ENCODE assay signal across 16 mouse cellular contexts in the genomic region with DNA sequence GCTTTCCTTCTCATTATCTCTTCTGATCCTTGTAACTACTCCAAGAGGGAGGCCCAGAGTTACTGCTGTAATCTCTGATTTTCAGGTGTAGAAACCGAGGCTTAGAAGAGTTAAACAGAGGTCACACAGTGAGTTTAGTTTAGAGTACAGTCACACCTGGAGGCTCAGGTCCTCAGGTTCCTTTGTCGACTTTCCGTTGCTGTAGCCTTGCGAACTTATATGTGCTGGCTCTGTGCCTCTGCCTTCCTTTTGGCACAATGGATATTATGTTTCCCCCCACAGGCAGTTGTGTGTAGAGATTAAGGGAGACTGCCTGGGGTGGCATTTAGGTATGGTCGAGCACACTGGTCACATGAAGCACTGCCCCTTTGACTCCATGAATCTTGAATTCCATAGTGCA. TPM values are rescaled to one million over a fixed set of nuclear protein-coding genes. Genes with fewer than 3 reads are reported as not detected.
A peak's percentile ranks its signal among the peaks of the same experiment; 100 is the strongest.
DNase-seq lines count a peak whose midpoint lies in the region; ATAC-seq lines count a peak whose summit lies in the region.
"Had no signal": no experiment of that assay in that cellular context is flagged by ENCODE, and none has a peak within 500 bp of the region (broad histone marks: within the 10 kb centered on the region; RNA-seq: fewer than 3 reads in every experiment).

No protein-coding gene starts in this region.

- peak; percentile 79 for DNase-seq in heart, adult 11 months
- DNase-seq in heart, adult 9 months (ENCODE audit: low spot score in 2 of 2): no peak
- DNase-seq in kidney, postnatal 4 days: no peak
- DNase-seq in embryonic facial prominence, embryonic 11.5 days (ENCODE audit: low spot score): no peak
- no peak for DNase-seq in left cerebral cortex, postnatal 10 days (ENCODE audit: extremely low spot score in 1 of 2, low spot score in 2 of 2)
- DNase-seq: adrenal gland, postnatal 25 days; cerebellum, postnatal 25 days; kidney, adult 18-20 months; layer of hippocampus, adult 9-11 months; liver; right cerebral cortex, adult 18-20 months; thymus, postnatal 14 days had no signal

- H3K4me1 ChIP-seq in kidney, embryonic 14.5 days (ENCODE audit: control insufficient read depth, insufficient read depth, low read length): peaks cover 49% of the 10 kb centered on the region
- no peaks in the 10 kb centered on the region for H3K4me1 ChIP-seq in embryonic facial prominence, embryonic 11.5 days (ENCODE audit: control insufficient read depth, insufficient read depth, low read length)
- H3K4me1 ChIP-seq in limb, embryonic 13.5 days: peaks cover 44% of the 10 kb centered on the region

- intact Hi-C loops in left cerebral cortex, postnatal 10 days (cut with DNase I): no loop called here

- peak overlapping the region; percentile 49 for H3K27ac ChIP-seq in kidney, embryonic 14.5 days (ENCODE audit: low read depth, low read length)
- peak overlapping the region; percentile 62 for H3K27ac ChIP-seq in embryonic facial prominence, embryonic 11.5 days (replicated peaks; ENCODE audit: low read depth, low read length)
- peak overlapping the region; percentile 64; the same call in 1 of the 2 replicates for H3K27ac ChIP-seq in limb, embryonic 13.5 days
- H3K27ac ChIP-seq: midbrain, embryonic 12.5 days had no signal

- H3K36me3 ChIP-seq in kidney, embryonic 14.5 days (ENCODE audit: control insufficient read depth, insufficient read depth, low read length): no peaks in the 10 kb centered on the region
- H3K36me3 ChIP-seq in embryonic facial prominence, embryonic 11.5 days (replicated peaks; ENCODE audit: control insufficient read depth, insufficient read depth, low read depth, low read length): no peaks in the 10 kb centered on the region
- peaks cover 9% of the 10 kb centered on the region for H3K36me3 ChIP-seq in limb, embryonic 13.5 days
- H3K36me3 ChIP-seq: midbrain, embryonic 12.5 days had no signal

- WGBS in kidney, embryonic 14.5 days: 34% methylated on average over 5 of the region's 5 CpGs
- 56% methylated on average over 5 of the region's 5 CpGs for WGBS in embryonic facial prominence, embryonic 11.5 days
- 34% methylated on average over 5 of the region's 5 CpGs for WGBS in limb, embryonic 13.5 days

- H3K4me3 ChIP-seq in kidney, embryonic 14.5 days (ENCODE audit: low read length): no peak overlapping the region
- H3K4me3 ChIP-seq in embryonic facial prominence, embryonic 11.5 days (ENCODE audit: low read depth, low read length): no peak overlapping the region
- no peak overlapping the region for H3K4me3 ChIP-seq in limb, embryonic 13.5 days
- H3K4me3 ChIP-seq: midbrain, embryonic 12.5 days had no signal

- no peak overlapping the region for H3K4me2 ChIP-seq in kidney, embryonic 14.5 days (replicated peaks; ENCODE audit: low read depth, low read length)
- H3K4me2 ChIP-seq in embryonic facial prominence, embryonic 11.5 days (ENCODE audit: low read depth, low read length): no peak overlapping the region
- H3K4me2 ChIP-seq in limb, embryonic 13.5 days (replicated peaks): no peak overlapping the region
- H3K4me2 ChIP-seq: midbrain, embryonic 12.5 days had no signal

- no peak for ATAC-seq in kidney, embryonic 14.5 days (ENCODE audit: low FRiP score, low TSS enrichment)
- ATAC-seq in embryonic facial prominence, embryonic 11.5 days (replicated peaks; ENCODE audit: insufficient number of reproducible peaks, low FRiP score, low TSS enrichment, low read depth): peak; percentile 27
- ATAC-seq in limb, embryonic 13.5 days (ENCODE audit: low FRiP score, low read depth): no peak
- ATAC-seq in monocyte, adult 5-6 weeks (replicated peaks; ENCODE audit: insufficient number of reproducible peaks, low FRiP score, low TSS enrichment, poor library complexity, severe bottlenecking): no peak

- no peak overlapping the region for H3K9ac ChIP-seq in kidney, embryonic 14.5 days (ENCODE audit: low read depth, low read length)
- H3K9ac ChIP-seq in embryonic facial prominence, embryonic 11.5 days (replicated peaks; ENCODE audit: low read length): no peak overlapping the region; the same call in 1 of the 2 replicates
- no peak overlapping the region for H3K9ac ChIP-seq in limb, embryonic 13.5 days
- H3K9ac ChIP-seq: midbrain, embryonic 12.5 days had no signal

- no peaks in the 10 kb centered on the region for H3K27me3 ChIP-seq in kidney, embryonic 14.5 days (ENCODE audit: control insufficient read depth, insufficient read depth, low read length)
- no peaks in the 10 kb centered on the region for H3K27me3 ChIP-seq in embryonic facial prominence, embryonic 11.5 days (ENCODE audit: control insufficient read depth, insufficient read depth, low read length)
- no peaks in the 10 kb centered on the region for H3K27me3 ChIP-seq in limb, embryonic 13.5 days
- H3K27me3 ChIP-seq: midbrain, embryonic 12.5 days had no signal

- H3K9me3 ChIP-seq in kidney, embryonic 14.5 days (ENCODE audit: control insufficient read depth, low read length): no peaks in the 10 kb centered on the region
- no peaks in the 10 kb centered on the region for H3K9me3 ChIP-seq in embryonic facial prominence, embryonic 11.5 days (replicated peaks; ENCODE audit: control insufficient read depth, low read length)
- no peaks in the 10 kb centered on the region for H3K9me3 ChIP-seq in limb, embryonic 13.5 days
- H3K9me3 ChIP-seq: midbrain, embryonic 12.5 days had no signal

RNA-seq across cellular contexts. Expression of gene Lpp, which starts 50.2 kb away (rescaled TPM):
- polyA plus RNA-seq in kidney, embryonic 14.5 days (2014; fragmentation: Nextera tagmentation; extraction: Ambion mirVana): 36.9 and 49.2 TPM in 2 replicates
- 23.3 and 27.7 TPM in 2 replicates for polyA plus RNA-seq in embryonic facial prominence, embryonic 11.5 days (2014; fragmentation: Nextera tagmentation; extraction: Ambion mirVana)
- polyA plus RNA-seq in limb, embryonic 13.5 days (2015; fragmentation: Nextera tagmentation; extraction: Ambion mirVana): 52.6 and 56.0 TPM in 2 replicates
- 7.8 to 20.2 TPM (median 8.9 TPM) in 3 replicates for total RNA-seq in monocyte, adult 5-6 weeks (2017)
- 1 to 10 TPM; 8.8 to 9.8 TPM for total RNA-seq in left cerebral cortex, postnatal 10 days (2021)
